Mouse (Mus musculus): ENCODE measurements around the gene Thnsl2. TPM values are rescaled to one million over a fixed set of nuclear protein-coding genes. Genes with fewer than 3 reads are reported as not detected.

Gene Thnsl2
- total and polyA plus RNA-seq, 2 experiments: 57.4 to 69.7 TPM

- Histone ChIP-seq H3K4me1 (ENCODE audit: control insufficient read depth, insufficient read depth, low read length) (peaks cover 2% of the 10 kb centered on the region; the same call in 1 of the 2 replicates), H3K4me3 (ENCODE audit: insufficient read depth, low read depth, low read length) (no peak overlapping the region), H3K36me3 (ENCODE audit: control insufficient read depth, insufficient read depth, low read length) (no peaks in the 10 kb centered on the region), H3K27ac (replicated peaks; ENCODE audit: insufficient read depth, low read depth, low read length) (no peak overlapping the region), H3K27me3 (ENCODE audit: control insufficient read depth, insufficient read depth, low read length) (no peaks in the 10 kb centered on the region), H3K9ac (ENCODE audit: low read depth, low read length) (no peak overlapping the region), H3K79me2 (ENCODE audit: control insufficient read depth, insufficient read depth, low read length) (no peaks in the 10 kb centered on the region)
- 94% methylated on average over 4 of the region's 4 CpGs for WGBS
- TF ChIP-seq CTCF (IDR thresholded peaks at IDR 0.05; ENCODE audit: low read depth, low read length) (no peak), POLR2A (IDR thresholded peaks at IDR 0.05; ENCODE audit: extremely low read depth, insufficient read depth, low read length) (no peak)
- no peak for DNase-seq (ENCODE audit: extremely low read depth, low read depth, low spot score)
These were observed 54.5 kb downstream of the Thnsl2 start for GRCm38 (mm10) chr6:71089735-71090134.

- Histone ChIP-seq H3K36me3 (ENCODE audit: control insufficient read depth, insufficient read depth, low read length) (no peaks in the 10 kb centered on the region), H3K27ac (replicated peaks; ENCODE audit: insufficient read depth, low read depth, low read length) (no peak overlapping the region), H3K27me3 (ENCODE audit: control insufficient read depth, insufficient read depth, low read length) (no peaks in the 10 kb centered on the region), H3K4me3 (ENCODE audit: insufficient read depth, low read depth, low read length) (no peak overlapping the region), H3K4me1 (ENCODE audit: control insufficient read depth, insufficient read depth, low read length) (peaks cover 1% of the 10 kb centered on the region; the same call in 1 of the 2 replicates), H3K9ac (ENCODE audit: low read depth, low read length) (no peak overlapping the region), H3K79me2 (ENCODE audit: control insufficient read depth, insufficient read depth, low read length) (no peaks in the 10 kb centered on the region)
- WGBS: 59% methylated on average over 4 of the region's 4 CpGs
- no peak for DNase-seq (ENCODE audit: extremely low read depth, low read depth, low spot score)
- TF ChIP-seq CTCF (IDR thresholded peaks at IDR 0.05; ENCODE audit: low read depth, low read length) (no peak), POLR2A (IDR thresholded peaks at IDR 0.05; ENCODE audit: extremely low read depth, insufficient read depth, low read length) (no peak)
These were observed 55.2 kb downstream of the Thnsl2 start for GRCm38 (mm10) chr6:71088992-71089391.

DNA sequence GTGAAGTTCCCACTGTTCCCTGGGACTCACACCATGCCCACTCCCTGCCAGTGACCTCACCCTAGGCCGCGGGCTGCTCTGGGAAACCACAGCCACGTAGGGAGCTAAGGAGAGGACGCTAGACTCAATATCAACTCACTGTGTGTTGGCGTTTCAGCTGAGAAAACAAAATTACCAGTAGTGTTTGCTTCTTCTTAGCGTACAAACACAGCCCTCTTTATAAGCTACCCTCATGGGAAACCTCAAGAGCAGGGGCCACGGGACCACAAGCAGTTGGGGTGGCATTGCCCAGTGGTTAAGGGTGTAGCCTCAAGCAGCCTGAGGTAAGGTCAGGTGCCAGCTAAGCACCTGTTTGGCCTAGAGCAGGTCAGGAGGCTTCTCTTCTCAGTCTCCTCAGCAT is 60.8 kb downstream of the Thnsl2 start:
- Histone ChIP-seq H3K27ac (replicated peaks; ENCODE audit: insufficient read depth, low read depth, low read length) (no peak overlapping the region), H3K27me3 (ENCODE audit: control insufficient read depth, insufficient read depth, low read length) (no peaks in the 10 kb centered on the region), H3K4me3 (ENCODE audit: insufficient read depth, low read depth, low read length) (no peak overlapping the region), H3K9ac (ENCODE audit: low read depth, low read length) (no peak overlapping the region), H3K79me2 (ENCODE audit: control insufficient read depth, insufficient read depth, low read length) (no peaks in the 10 kb centered on the region), H3K4me1 (ENCODE audit: control insufficient read depth, insufficient read depth, low read length) (no peaks in the 10 kb centered on the region), H3K36me3 (ENCODE audit: control insufficient read depth, insufficient read depth, low read length) (no peaks in the 10 kb centered on the region)
- no peak for DNase-seq (ENCODE audit: extremely low read depth, low read depth, low spot score)
- no peak for TF ChIP-seq CTCF (IDR thresholded peaks at IDR 0.05; ENCODE audit: low read depth, low read length)
- TF ChIP-seq POLR2A (IDR thresholded peaks at IDR 0.05; ENCODE audit: extremely low read depth, insufficient read depth, low read length): no peak
- WGBS: 74% methylated on average over 7 of the region's 7 CpGs

GRCm38 (mm10) chr6:71082084-71082483 is 62.2 kb downstream of the Thnsl2 start:
- Histone ChIP-seq H3K27ac (replicated peaks; ENCODE audit: insufficient read depth, low read depth, low read length) (no peak overlapping the region), H3K4me3 (ENCODE audit: insufficient read depth, low read depth, low read length) (no peak overlapping the region), H3K9ac (ENCODE audit: low read depth, low read length) (no peak overlapping the region), H3K36me3 (ENCODE audit: control insufficient read depth, insufficient read depth, low read length) (no peaks in the 10 kb centered on the region), H3K79me2 (ENCODE audit: control insufficient read depth, insufficient read depth, low read length) (no peaks in the 10 kb centered on the region), H3K27me3 (ENCODE audit: control insufficient read depth, insufficient read depth, low read length) (no peaks in the 10 kb centered on the region), H3K4me1 (ENCODE audit: control insufficient read depth, insufficient read depth, low read length) (no peaks in the 10 kb centered on the region)
- no peak for DNase-seq (ENCODE audit: extremely low read depth, low read depth, low spot score)
- WGBS: 81% methylated on average over 11 of the region's 11 CpGs
- TF ChIP-seq CTCF (IDR thresholded peaks at IDR 0.05; ENCODE audit: low read depth, low read length): no peak
- TF ChIP-seq POLR2A (IDR thresholded peaks at IDR 0.05; ENCODE audit: extremely low read depth, insufficient read depth, low read length): no peak

DNA sequence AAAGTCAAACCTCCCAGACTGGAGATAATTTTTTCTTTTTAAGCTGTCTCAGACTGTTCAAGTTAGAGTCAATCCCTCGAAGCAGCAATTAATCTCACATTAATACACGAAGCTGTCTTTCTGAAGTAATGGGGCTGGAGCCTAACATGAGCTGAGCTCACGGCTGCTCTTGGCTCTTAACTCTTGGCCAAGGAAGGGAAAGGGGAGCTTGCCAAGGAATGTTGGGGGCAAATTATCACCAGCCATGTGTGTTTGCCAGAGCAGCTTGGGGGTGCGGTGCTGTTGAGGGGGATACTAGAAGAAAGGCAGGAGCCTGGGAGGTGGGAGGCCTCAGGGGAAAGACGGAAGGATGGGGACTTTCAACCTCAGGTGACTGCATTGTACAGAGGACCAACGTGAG is 63.0 kb downstream of the Thnsl2 start:
- TF ChIP-seq CTCF (IDR thresholded peaks at IDR 0.05; ENCODE audit: low read depth, low read length) (no peak), POLR2A (IDR thresholded peaks at IDR 0.05; ENCODE audit: extremely low read depth, insufficient read depth, low read length) (no peak)
- Histone ChIP-seq H3K27ac (replicated peaks; ENCODE audit: insufficient read depth, low read depth, low read length) (no peak overlapping the region), H3K9ac (ENCODE audit: low read depth, low read length) (no peak overlapping the region), H3K79me2 (ENCODE audit: control insufficient read depth, insufficient read depth, low read length) (no peaks in the 10 kb centered on the region), H3K4me3 (ENCODE audit: insufficient read depth, low read depth, low read length) (no peak overlapping the region), H3K27me3 (ENCODE audit: control insufficient read depth, insufficient read depth, low read length) (no peaks in the 10 kb centered on the region), H3K4me1 (ENCODE audit: control insufficient read depth, insufficient read depth, low read length) (no peaks in the 10 kb centered on the region), H3K36me3 (ENCODE audit: control insufficient read depth, insufficient read depth, low read length) (no peaks in the 10 kb centered on the region)
- WGBS: 80% methylated on average over 6 of the region's 6 CpGs
- no peak for DNase-seq (ENCODE audit: extremely low read depth, low read depth, low spot score)

Other genes with a start within 250 kb of the Thnsl2 start
- not detected in 2 replicates for gene Tex37, start 225.5 kb downstream of the Thnsl2 start, total RNA-seq (2014; rRNA removed)
- not detected in 2 replicates for gene Tex37, start 225.5 kb downstream of the Thnsl2 start, polyA plus RNA-seq (2012; rRNA removed)
- not detected in 2 replicates for gene Foxi3, start 187.9 kb downstream of the Thnsl2 start, total RNA-seq (2014; rRNA removed)
- gene Foxi3, start 187.9 kb downstream of the Thnsl2 start, polyA plus RNA-seq (2012; rRNA removed): not detected in 2 replicates
- 4,448 and 10,515 TPM in 2 replicates for gene Fabp1, start 55.4 kb upstream of the Thnsl2 start, total RNA-seq (2014; rRNA removed)
- gene Fabp1, start 55.4 kb upstream of the Thnsl2 start, polyA plus RNA-seq (2012; rRNA removed): 1,879 and 1,952 TPM in 2 replicates
- 52.7 and 56.6 TPM in 2 replicates for gene Krcc1, start 127.2 kb upstream of the Thnsl2 start, total RNA-seq (2014; rRNA removed)
- gene Krcc1, start 127.2 kb upstream of the Thnsl2 start, polyA plus RNA-seq (2012; rRNA removed): 9.0 and 9.5 TPM in 2 replicates
- 2.0 and 3.7 TPM in 2 replicates for gene Smyd1, start 177.8 kb upstream of the Thnsl2 start, total RNA-seq (2014; rRNA removed)
- 1.3 and 1.5 TPM in 2 replicates for gene Smyd1, start 177.8 kb upstream of the Thnsl2 start, polyA plus RNA-seq (2012; rRNA removed)
- 0.18 and 0.20 TPM in 2 replicates for gene Cd8b1, start 178.3 kb upstream of the Thnsl2 start, total RNA-seq (2014; rRNA removed)
- 0.18 and 0.22 TPM in 2 replicates for gene Cd8b1, start 178.3 kb upstream of the Thnsl2 start, polyA plus RNA-seq (2012; rRNA removed)
- 0.13 and 0.18 TPM in 2 replicates for gene Cd8a, start 229.0 kb upstream of the Thnsl2 start, total RNA-seq (2014; rRNA removed)
- gene Cd8a, start 229.0 kb upstream of the Thnsl2 start, polyA plus RNA-seq (2012; rRNA removed): 0.12 and 0.22 TPM in 2 replicates

Measured in liver, adult 2 months (tissue).